Mouse (Mus musculus) right cerebral cortex, postnatal 36 days (tissue): Measurements from ENCODE around the gene Zbtb1.

Experiments used
- DNase-seq, 2 experiments: peaks; one replicate each; pipeline ENCODE4 v3.0.0; 2022; ENCODE audit warnings: low spot score in 2 of 2, mixed read lengths in 1 of 2

Zbtb1 gene

GRCm38 (mm10) chr12:76369206-76369977 is 674 bp upstream of the Zbtb1 start, which contains the start of gene Zbtb25:
TSS of gene Zbtb25 (minus strand) at chr12:76369602.
- DNase-seq: peak; percentile 90 to 91

GRCm38 (mm10) chr12:76370831-76371571 is 935 bp downstream of the Zbtb1 start:
- DNase-seq: peak; percentile 49 to 56

- no peak for DNase-seq
Measured at GRCm38 (mm10) chr12:76372046-76372445, 2.0 kb downstream of the Zbtb1 start.

GRCm38 (mm10) chr12:76372881-76373818 is 3.1 kb downstream of the Zbtb1 start:
- no peak for DNase-seq

- no peak for DNase-seq
Measured at GRCm38 (mm10) chr12:76373991-76374390, 3.9 kb downstream of the Zbtb1 start.

GRCm38 (mm10) chr12:76374911-76375310 is 4.8 kb downstream of the Zbtb1 start:
- DNase-seq: no peak

GRCm38 (mm10) chr12:76375506-76375905 is 5.4 kb downstream of the Zbtb1 start:
- DNase-seq: no peak

- no peak for DNase-seq
Measured at GRCm38 (mm10) chr12:76376649-76377048, 6.6 kb downstream of the Zbtb1 start.

GRCm38 (mm10) chr12:76377059-76377458 is 7.0 kb downstream of the Zbtb1 start:
- DNase-seq: no peak

GRCm38 (mm10) chr12:76377726-76378125 is 7.7 kb downstream of the Zbtb1 start:
- no peak for DNase-seq

- DNase-seq: no peak
Measured at GRCm38 (mm10) chr12:76378556-76378955, 8.5 kb downstream of the Zbtb1 start.

- no peak for DNase-seq
Measured at GRCm38 (mm10) chr12:76380151-76380550, 10.1 kb downstream of the Zbtb1 start.

- no peak for DNase-seq
Measured at GRCm38 (mm10) chr12:76385342-76385741, 15.3 kb downstream of the Zbtb1 start.

- DNase-seq: no peak
Measured at GRCm38 (mm10) chr12:76388794-76389193, 18.7 kb downstream of the Zbtb1 start.

- no peak for DNase-seq
Measured at GRCm38 (mm10) chr12:76391595-76392271, 21.7 kb downstream of the Zbtb1 start.

GRCm38 (mm10) chr12:76392979-76393378 is 22.9 kb downstream of the Zbtb1 start:
- no peak for DNase-seq

- DNase-seq: no peak
Measured at GRCm38 (mm10) chr12:76397281-76397680, 27.2 kb downstream of the Zbtb1 start.

- no peak for DNase-seq
Measured at GRCm38 (mm10) chr12:76401674-76402073, 31.6 kb downstream of the Zbtb1 start.

- DNase-seq: peak in 1 of 2 experiments; percentile 2
Measured at GRCm38 (mm10) chr12:76402991-76403885, 33.2 kb downstream of the Zbtb1 start.

GRCm38 (mm10) chr12:76403886-76404537 is 33.9 kb downstream of the Zbtb1 start, which contains the start of gene Hspa2:
TSS of gene Hspa2 (plus strand) at chr12:76404176.
- DNase-seq: peak; percentile 99
